Mouse (Mus musculus): ENCODE measurements around the gene Ubac2.

Ubac2 gene

DNA sequence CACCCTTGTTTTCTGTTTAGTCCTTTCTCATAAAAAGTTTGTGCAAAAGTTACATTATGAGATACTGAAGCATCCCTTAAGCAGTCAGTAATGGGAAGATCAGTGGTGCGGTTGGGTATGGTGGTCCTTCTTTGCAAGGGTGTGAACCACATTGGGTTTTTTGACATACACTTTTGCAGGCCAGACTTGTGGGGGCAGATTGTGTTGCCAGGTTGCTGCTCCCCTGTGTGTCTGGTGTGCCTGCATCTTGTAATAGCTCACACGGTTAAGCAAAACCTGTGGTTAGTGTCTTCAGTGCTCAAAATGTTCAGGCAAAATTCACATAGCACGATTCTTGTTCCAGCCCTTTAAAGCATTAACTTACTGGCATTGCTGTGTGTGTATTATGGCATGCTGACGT, 16.9 kb downstream of the Ubac2 start:
- DNase-seq (ENCODE audit: low spot score) = no peak

GRCm38 (mm10) chr14:121896126-121897090, 18.0 kb downstream of the Ubac2 start:
- DNase-seq (ENCODE audit: low spot score) = no peak

- no peak for DNase-seq (ENCODE audit: low spot score)
Observed at GRCm38 (mm10) chr14:121897773-121898172, 19.4 kb downstream of the Ubac2 start.

- DNase-seq (ENCODE audit: low spot score) = no peak
Observed at GRCm38 (mm10) chr14:121898509-121898908, 20.1 kb downstream of the Ubac2 start.

DNA sequence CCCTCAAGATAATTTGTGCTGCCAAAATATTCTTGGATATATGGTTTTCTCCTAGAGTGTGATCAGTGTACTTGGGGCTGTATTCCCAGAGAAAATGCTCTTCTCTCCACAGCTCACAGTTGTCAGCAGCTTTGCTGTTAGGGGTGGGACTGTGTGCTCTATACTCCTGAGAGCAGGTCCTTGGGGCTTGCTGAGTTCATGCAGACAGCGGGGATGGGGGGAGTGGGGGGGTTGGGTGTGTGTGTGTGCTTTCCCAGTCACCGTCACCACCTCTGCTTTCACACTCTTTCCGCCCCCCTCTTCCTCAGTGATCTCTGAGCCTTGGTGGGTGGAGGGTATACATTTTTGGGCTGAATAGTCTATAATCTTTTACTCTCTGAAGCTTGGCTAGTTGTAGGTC, 20.7 kb downstream of the Ubac2 start:
- no peak for DNase-seq (ENCODE audit: low spot score)

DNA sequence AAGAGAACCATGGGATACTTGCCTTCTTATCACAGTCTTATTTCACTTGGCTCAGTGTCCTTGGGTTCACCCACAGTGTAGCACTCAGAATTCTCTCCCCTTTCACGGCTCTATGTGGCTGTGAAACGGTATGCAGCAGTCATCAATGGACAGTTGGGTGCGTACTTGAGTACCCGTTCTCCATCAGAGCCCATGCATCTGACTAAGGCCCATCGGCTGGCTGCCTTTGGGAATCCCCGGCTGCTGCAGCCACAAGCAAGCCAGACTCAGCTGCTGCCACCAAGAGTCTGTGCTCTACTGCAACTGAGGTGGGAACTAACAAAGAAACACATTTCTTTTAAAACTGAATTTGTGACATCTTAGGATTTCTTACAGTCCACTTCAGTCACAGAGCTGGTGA, 23.1 kb downstream of the Ubac2 start:
- no peak for DNase-seq (ENCODE audit: low spot score)

DNA sequence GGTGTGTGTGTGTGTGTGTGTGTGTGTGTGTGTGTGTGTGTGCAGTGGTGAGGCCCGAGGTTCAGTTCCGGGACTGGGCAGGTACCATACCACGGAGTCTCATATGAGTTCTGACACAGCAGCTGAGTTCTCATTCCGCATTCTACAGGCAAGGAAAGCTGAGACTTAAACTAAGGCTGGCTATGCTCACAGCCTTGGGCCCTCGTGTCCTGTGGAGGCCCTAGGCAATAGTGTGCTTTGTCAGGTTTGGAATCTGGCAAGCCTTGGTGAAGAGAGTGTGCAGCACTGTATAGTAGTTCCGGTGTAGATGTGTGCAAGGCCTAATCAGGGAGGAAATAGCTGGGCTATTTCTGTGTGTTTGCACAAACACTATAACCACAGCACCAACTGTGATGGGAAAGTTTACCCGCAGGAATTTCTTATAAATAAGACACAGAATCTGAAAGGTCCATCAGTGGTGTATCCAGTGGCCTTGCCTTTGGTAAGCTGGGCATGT, 25.0 kb downstream of the Ubac2 start:
- DNase-seq (ENCODE audit: low spot score) = no peak

DNA sequence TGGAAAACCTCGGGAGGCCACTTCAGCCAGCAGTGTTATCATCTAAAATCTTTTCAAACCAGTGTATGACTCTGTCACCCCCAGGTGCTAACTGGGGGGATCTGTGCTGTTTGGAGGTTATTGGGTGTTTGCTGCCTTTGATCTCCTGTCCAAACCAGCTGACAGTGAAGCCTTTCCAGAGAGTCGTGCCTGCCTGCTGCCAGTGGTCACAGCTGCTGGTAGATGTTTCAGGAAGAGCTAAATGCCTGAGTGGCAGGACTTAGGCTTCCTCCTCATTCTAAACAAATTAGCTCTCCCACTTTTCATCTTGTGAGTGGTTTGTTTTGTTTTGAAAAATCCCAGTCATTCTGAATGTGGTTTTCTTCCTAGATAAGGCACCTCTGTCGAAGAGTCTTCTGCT, 26.3 kb downstream of the Ubac2 start:
- no peak for DNase-seq (ENCODE audit: low spot score)

GRCm38 (mm10) chr14:121906341-121906991, 28.0 kb downstream of the Ubac2 start:
- no peak for DNase-seq (ENCODE audit: low spot score)

- DNase-seq (ENCODE audit: low spot score) = no peak
Observed at GRCm38 (mm10) chr14:121906992-121907681, 28.7 kb downstream of the Ubac2 start.

DNA sequence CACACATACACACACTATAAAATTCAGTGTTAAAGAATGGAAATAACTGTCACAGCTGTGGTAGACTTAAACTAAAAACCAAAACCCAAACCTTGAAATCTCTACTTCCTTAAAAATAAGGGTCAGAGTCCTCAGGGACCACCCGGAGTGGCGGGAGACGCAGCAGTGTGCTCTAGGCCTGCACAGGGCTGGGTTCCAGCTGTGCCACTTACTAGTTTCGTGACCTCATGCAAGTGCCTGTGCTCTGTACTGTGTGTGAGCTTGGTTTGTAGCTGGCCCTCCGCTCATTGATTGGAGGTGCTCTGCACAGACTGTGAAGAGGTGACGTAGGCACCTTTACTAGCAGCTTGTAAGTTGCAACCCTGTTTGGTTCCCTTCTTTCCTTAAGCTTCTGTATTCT, 31.4 kb downstream of the Ubac2 start:
- no peak for DNase-seq (ENCODE audit: low spot score)

DNA sequence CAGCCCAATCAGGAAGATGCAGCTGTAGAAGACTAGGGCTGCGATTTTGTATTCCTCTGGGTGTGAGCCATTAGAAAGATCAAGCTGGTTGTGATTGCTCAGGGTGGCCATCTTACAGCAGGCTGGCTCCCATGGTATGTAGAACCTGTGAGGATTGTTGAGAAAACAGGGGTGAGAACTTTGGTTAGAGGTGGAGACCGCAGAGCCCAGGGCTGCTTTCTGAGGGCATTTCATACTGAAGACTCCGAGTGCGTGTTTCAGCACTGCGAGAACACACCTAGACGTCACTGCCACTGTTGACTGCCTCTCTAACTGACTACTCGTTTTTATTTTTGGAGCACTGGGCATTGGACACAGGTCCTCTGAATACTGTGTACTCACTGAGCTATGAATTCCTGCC, 34.1 kb downstream of the Ubac2 start:
- DNase-seq (ENCODE audit: low spot score) = no peak

DNA sequence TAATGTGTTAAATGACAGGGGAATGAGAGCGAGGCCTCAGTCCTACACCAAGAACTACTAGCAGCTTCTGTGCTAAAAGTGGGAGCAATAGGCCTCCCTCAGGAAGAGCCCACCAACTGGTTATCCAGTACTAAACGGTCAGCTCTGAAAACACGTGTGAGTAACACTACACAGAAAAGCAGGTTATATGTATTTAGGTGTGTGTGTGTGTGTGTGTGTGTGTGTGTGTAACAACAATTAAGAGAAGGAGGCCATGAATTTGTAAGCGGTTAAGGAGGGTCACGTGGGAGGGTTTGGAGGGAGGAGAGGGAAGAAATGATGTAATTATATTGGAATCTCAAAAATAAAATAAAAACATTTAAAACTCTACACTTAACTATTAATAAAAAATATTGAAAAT, 36.7 kb downstream of the Ubac2 start:
- no peak for DNase-seq (ENCODE audit: low spot score)

DNA sequence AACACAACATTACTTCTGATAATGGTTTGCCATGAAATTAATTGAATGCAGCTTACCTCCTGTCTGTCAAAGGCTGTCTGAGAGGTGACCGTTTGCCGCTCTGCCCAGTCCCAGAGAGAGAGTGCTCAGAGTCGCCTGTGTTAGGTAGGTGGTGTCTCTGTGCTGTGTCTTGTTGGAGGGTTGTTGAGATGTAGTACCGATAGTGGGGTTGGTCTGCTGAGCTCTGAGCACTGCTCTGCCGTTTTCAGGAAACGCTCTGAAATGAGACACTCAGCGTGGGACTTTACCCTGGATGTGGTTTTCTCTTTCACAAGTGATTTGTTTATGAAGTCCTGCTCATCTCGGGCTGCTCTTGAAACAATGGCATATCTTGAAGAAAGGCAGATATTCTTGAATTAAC, 37.2 kb downstream of the Ubac2 start, which contains the start of gene Gpr18:
TSS of gene Gpr18 (minus strand) at position 161 of the 400 bp plus-strand sequence.
- DNase-seq (ENCODE audit: low spot score) = no peak

DNA sequence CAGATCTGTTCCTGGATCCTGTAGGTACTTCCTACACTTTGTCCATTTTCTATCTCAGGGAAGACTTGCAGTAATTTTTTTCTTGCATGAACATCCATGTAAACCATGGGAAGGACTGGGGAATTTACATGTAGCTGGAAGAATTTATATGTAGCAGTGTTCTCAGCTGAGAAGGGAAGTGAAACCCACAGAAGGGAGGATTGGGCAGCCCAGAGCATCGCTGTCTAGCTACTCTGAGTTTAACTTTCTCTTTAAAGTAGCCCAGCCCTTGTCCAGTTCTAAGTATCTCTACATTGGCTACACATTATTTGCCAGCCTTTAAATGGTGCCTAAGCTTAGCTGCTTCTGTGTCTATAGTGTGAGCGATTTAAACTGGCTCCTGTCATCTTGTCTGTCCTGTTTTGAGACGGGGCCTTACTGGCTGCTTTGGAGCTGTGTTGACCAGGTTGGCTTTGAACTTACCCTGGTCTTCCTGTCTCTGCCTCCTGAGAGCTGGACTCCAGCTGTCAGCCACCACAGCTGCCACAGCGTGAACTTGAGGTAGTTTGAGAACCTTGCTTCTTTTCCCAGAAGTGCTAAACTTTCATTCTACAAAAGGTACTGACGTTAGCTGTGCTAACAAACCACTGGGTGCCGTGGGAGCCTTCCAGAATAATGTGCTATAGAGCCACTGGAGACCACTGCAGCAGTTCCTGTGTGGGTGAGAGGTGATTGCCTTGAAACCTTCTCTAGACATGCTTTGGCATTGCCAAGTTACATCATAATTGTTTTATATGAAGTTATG, 38.1 kb downstream of the Ubac2 start:
- DNase-seq (ENCODE audit: low spot score) = no peak

- DNase-seq (ENCODE audit: low spot score) = peak; percentile 57
Observed at GRCm38 (mm10) chr14:121918266-121918665, 39.8 kb downstream of the Ubac2 start.

DNA sequence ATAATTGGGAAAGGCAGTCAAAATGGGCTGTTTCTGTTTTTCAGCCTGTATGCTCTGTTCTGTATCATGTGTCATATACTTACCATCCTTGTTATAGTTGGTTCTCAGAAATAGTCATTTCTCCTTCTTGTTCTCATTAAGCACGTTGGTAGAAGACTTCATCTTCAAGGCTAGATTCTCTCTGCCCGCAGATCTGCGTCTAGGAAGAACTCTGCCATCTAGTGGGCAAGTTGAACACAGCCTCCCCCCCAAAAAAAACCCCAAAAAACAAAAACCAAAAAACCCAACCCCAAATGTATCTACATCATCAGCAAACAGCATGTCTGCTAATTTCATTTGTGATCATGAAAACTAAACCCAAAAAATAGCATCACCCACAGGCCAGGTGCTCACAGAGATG, 41.3 kb downstream of the Ubac2 start:
- no peak for DNase-seq (ENCODE audit: low spot score)

GRCm38 (mm10) chr14:121920511-121921124, 42.2 kb downstream of the Ubac2 start:
- DNase-seq (ENCODE audit: low spot score) = no peak

GRCm38 (mm10) chr14:121922016-121922415, 43.6 kb downstream of the Ubac2 start:
- no peak for DNase-seq (ENCODE audit: low spot score)

- no peak for DNase-seq (ENCODE audit: low spot score)
Observed at GRCm38 (mm10) chr14:121922731-121923130, 44.3 kb downstream of the Ubac2 start.

DNA sequence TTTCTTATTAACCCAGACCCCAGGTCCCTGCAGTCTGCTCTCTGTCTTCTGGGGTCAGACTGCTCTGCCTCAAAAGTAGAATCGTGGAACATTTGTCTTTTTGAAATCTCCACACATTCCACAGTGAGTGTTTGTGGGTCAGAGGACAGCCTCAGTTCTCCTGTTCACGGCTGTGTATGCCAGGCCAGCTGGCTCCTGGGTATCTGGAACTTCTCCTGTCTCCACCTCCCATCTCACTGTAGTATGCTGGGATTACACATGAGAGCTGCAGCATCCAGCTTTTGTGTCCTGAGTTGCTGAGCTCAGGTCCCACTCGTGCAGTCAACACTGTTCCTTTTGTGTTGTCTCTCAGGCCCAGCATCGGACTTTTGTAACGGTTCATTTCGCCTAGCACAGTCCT, 46.5 kb downstream of the Ubac2 start:
- DNase-seq (ENCODE audit: low spot score) = no peak
